Mouse (Mus musculus): ENCODE measurements around the gene Trmt112.
A peak's percentile ranks its signal among the peaks of the same experiment; 100 is the strongest.
"Not testable (repeated sequence)": the region's sequence is repeated elsewhere in the genome, so short reads cannot be mapped to it uniquely, and the experiment has no call there.

Gene Trmt112

GRCm38 (mm10) chr19:6907811-6908540 is 1.5 kb upstream of the Trmt112 start:
- DNase-seq (ENCODE audit: low spot score in 2 of 2): no peak

- no peak for DNase-seq (ENCODE audit: low spot score in 2 of 2)
Observed at GRCm38 (mm10) chr19:6909021-6909420, 477 bp upstream of the Trmt112 start.

GRCm38 (mm10) chr19:6910306-6910705 is 808 bp downstream of the Trmt112 start:
- DNase-seq (ENCODE audit: low spot score in 2 of 2): not testable (repeated sequence)

- no peak for DNase-seq (ENCODE audit: low spot score in 2 of 2)
Observed at GRCm38 (mm10) chr19:6911101-6912074, 1.9 kb downstream of the Trmt112 start.

GRCm38 (mm10) chr19:6912205-6912970 is 2.9 kb downstream of the Trmt112 start:
- DNase-seq (ENCODE audit: low spot score in 2 of 2): no peak

- no peak for DNase-seq (ENCODE audit: low spot score in 2 of 2)
Observed at GRCm38 (mm10) chr19:6913036-6913435, 3.5 kb downstream of the Trmt112 start.

GRCm38 (mm10) chr19:6913991-6914390 is 4.5 kb downstream of the Trmt112 start:
- DNase-seq (ENCODE audit: low spot score in 2 of 2): no peak

GRCm38 (mm10) chr19:6914540-6914939 is 5.0 kb downstream of the Trmt112 start:
- no peak for DNase-seq (ENCODE audit: low spot score in 2 of 2)

- no peak for DNase-seq (ENCODE audit: low spot score in 2 of 2)
Observed at GRCm38 (mm10) chr19:6915276-6915675, 5.8 kb downstream of the Trmt112 start.

GRCm38 (mm10) chr19:6916496-6916895 is 7.0 kb downstream of the Trmt112 start:
- no peak for DNase-seq (ENCODE audit: low spot score in 2 of 2)

GRCm38 (mm10) chr19:6918321-6918720 is 8.8 kb downstream of the Trmt112 start:
- no peak for DNase-seq (ENCODE audit: low spot score in 2 of 2)

GRCm38 (mm10) chr19:6919431-6919830 is 9.9 kb downstream of the Trmt112 start:
- no peak for DNase-seq (ENCODE audit: low spot score in 2 of 2)

- DNase-seq (ENCODE audit: low spot score in 2 of 2): no peak
Observed at GRCm38 (mm10) chr19:6919876-6920740, 10.6 kb downstream of the Trmt112 start.

- DNase-seq (ENCODE audit: low spot score in 2 of 2): no peak
Observed at GRCm38 (mm10) chr19:6920741-6921636, 11.5 kb downstream of the Trmt112 start.

- DNase-seq (ENCODE audit: low spot score in 2 of 2): peak; percentile 97 to 98
Observed at GRCm38 (mm10) chr19:6921647-6922567, 12.4 kb downstream of the Trmt112 start, which contains the start of gene Esrra. Gene Esrra (minus strand): TSS chr19:6921813.

- DNase-seq (ENCODE audit: low spot score in 2 of 2): no peak
Observed at GRCm38 (mm10) chr19:6922901-6923735, 13.6 kb downstream of the Trmt112 start.

GRCm38 (mm10) chr19:6924461-6925306 is 15.2 kb downstream of the Trmt112 start:
- DNase-seq (ENCODE audit: low spot score in 2 of 2): peak; percentile 81 to 84

Measured in cerebellum, postnatal 4 days (tissue).